Mouse (Mus musculus) G1E (cell line): ENCODE results near the gene C530008M17Rik.

Experiments used
- CTCF ChIP-seq: IDR thresholded peaks from 2 replicates; pipeline ENCODE4 v1.5.1; 2012; ENCODE audit warnings: low read depth, low read length, inconsistent platforms, mixed read lengths
- POLR2AphosphoS5 ChIP-seq: IDR thresholded peaks from 2 replicates; pipeline ENCODE4 v1.6.1; 2012; ENCODE audit warnings: low read depth, low read length, inconsistent platforms; ENCODE audit not compliant: insufficient replicate concordance
- TAL1 ChIP-seq: conservative IDR thresholded peaks from 2 replicates; pipeline ENCODE4 v1.6.1; 2012; ENCODE audit warnings: low read depth, low read length, inconsistent platforms, mixed read lengths

DNA sequence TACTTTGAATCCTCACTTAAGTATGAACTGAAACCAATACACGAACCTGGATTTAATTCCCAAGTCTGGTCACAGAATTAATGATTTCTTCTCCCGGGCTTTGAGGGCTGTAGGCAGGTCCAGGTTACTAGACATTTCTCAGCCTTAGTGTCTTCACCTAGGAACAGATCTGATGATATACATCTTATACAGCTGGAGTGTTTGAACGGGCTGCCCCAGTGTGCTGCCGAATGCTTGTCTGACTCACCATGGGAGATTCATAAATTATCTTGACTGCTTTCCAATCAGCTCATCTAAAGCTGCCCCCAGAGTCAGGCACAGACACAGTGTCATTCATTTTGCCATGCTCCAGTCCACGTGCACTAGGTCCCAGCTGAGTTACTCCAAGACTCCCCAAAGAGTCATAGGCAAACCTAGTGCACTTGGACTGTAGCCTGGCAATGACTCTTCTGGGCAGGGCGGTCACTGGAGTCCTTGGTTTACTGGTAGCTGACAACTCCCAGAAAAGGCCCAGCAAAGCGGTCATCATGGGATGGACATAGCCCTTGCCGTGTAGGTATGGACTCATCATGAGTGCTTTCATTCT lies 70.3 kb downstream of the C530008M17Rik start:
- TF ChIP-seq POLR2AphosphoS5 (no peak), TAL1 (no peak), CTCF (no peak)
